23 mouse cellular contexts compared by ENCODE assay signal in genomic region chr9:72172331-72172730, GRCm38 (mm10).
DNase-seq lines count a peak whose midpoint lies in the region; ATAC-seq and TF ChIP-seq lines count a peak whose summit lies in the region.
"Had no signal": no experiment of that assay in that cellular context is flagged by ENCODE, and none has a peak within 500 bp of the region (broad histone marks: within the 10 kb centered on the region; RNA-seq: fewer than 3 reads in every experiment).

No protein-coding gene starts in this region.

- intact Hi-C loops in left cerebral cortex, postnatal 36 days (cut with DNase I), result no loop called here

- 84% methylated on average over 1 of the region's 1 CpGs for WGBS in cerebellum, adult 2 months
- WGBS in lung, adult 2 months, result 91% methylated on average over 1 of the region's 1 CpGs
- WGBS in forebrain, embryonic 15.5 days, result 94% methylated on average over 1 of the region's 1 CpGs

- peak; percentile 85; the same call in 1 of the 2 replicates for ATAC-seq in cerebellum, adult (ENCODE audit: insufficient number of reproducible peaks, low FRiP score, low TSS enrichment)
- no peak for ATAC-seq in forebrain, embryonic 15.5 days (replicated peaks)
- ATAC-seq: CD4-positive, CD25-positive, alpha-beta regulatory T cell, adult 4 months; forebrain, embryonic 14.5 days; intestine, embryonic 15.5 days had no signal

- 0 out of 2 replicates have a peak, but pooled peaks cover 7% of the 10 kb centered on the region for H3K9me3 ChIP-seq in forebrain, embryonic 15.5 days
- H3K9me3 ChIP-seq: embryonic facial prominence, embryonic 15.5 days; forebrain, embryonic 10.5 days; G1E; heart, embryonic 12.5 days; hindbrain, embryonic 10.5 days; intestine, embryonic 15.5 days had no signal

- TF ChIP-seq POLR2A in cerebellum, adult 2 months (IDR thresholded peaks at IDR 0.05; ENCODE audit: borderline replicate concordance, insufficient read depth, low read length), result no peak
- no peak for TF ChIP-seq POLR2A in lung, adult 2 months (IDR thresholded peaks at IDR 0.05; ENCODE audit: borderline replicate concordance, extremely low read depth, low read depth, low read length)

- peaks cover 4% of the 10 kb centered on the region for H3K4me1 ChIP-seq in cerebellum, adult 2 months (ENCODE audit: control insufficient read depth, insufficient read depth, low read length)
- H3K4me1 ChIP-seq in lung, adult 2 months (ENCODE audit: control insufficient read depth, insufficient read depth, low read length), result no peaks in the 10 kb centered on the region
- peaks cover 11% of the 10 kb centered on the region for H3K4me1 ChIP-seq in forebrain, embryonic 15.5 days

- no peak for TF ChIP-seq CTCF in cerebellum, adult 2 months (IDR thresholded peaks at IDR 0.05; ENCODE audit: borderline replicate concordance, insufficient read depth, low read depth, low read length)
- no peak for TF ChIP-seq CTCF in lung, adult 2 months (IDR thresholded peaks at IDR 0.05; ENCODE audit: insufficient read depth, low read length)

- H3K9ac ChIP-seq in forebrain, embryonic 15.5 days (replicated peaks), result no peak overlapping the region
- H3K9ac ChIP-seq: embryonic facial prominence, embryonic 15.5 days; heart, embryonic 12.5 days; hindbrain, embryonic 14.5 days; intestine, embryonic 15.5 days had no signal

- H3K27me3 ChIP-seq in cerebellum, adult 2 months (ENCODE audit: control insufficient read depth, insufficient read depth, low read length), result no peaks in the 10 kb centered on the region
- no peaks in the 10 kb centered on the region for H3K27me3 ChIP-seq in forebrain, embryonic 15.5 days
- H3K27me3 ChIP-seq: embryonic facial prominence, embryonic 15.5 days; heart, embryonic 12.5 days; intestine, embryonic 15.5 days had no signal

- DNase-seq in cerebellum, postnatal 4 days (ENCODE audit: low spot score in 2 of 2), result no peak
- peak; percentile 84 to 92 for DNase-seq in cerebellum, adult 2 months
- peak; percentile 57 to 73 for DNase-seq in cerebellum, postnatal 10 days
- no peak for DNase-seq in lung, adult 2 months
- DNase-seq in left cerebral cortex, postnatal 36 days (ENCODE audit: low spot score in 2 of 2), result no peak
- DNase-seq: adrenal gland, postnatal 14 days; B cell, adult 2 months; embryo, embryonic 11 days; gastrocnemius, postnatal 10 days; heart, adult 2 months; kidney, adult 18-20 months had no signal

- H3K4me2 ChIP-seq in forebrain, embryonic 15.5 days (replicated peaks), result no peak overlapping the region
- H3K4me2 ChIP-seq: embryonic facial prominence, embryonic 15.5 days; heart, embryonic 12.5 days; hindbrain, embryonic 14.5 days; intestine, embryonic 15.5 days had no signal

- H3K27ac ChIP-seq in cerebellum, adult 2 months (ENCODE audit: insufficient read depth, low read length), result no peak overlapping the region
- no peak overlapping the region for H3K27ac ChIP-seq in forebrain, embryonic 15.5 days (replicated peaks)
- H3K27ac ChIP-seq: embryonic facial prominence, embryonic 15.5 days; forebrain, embryonic 10.5 days; heart, adult 2 months; hindbrain, embryonic 10.5 days; hindbrain, embryonic 14.5 days; intestine, embryonic 15.5 days had no signal

- no peaks in the 10 kb centered on the region for H3K36me3 ChIP-seq in forebrain, embryonic 15.5 days
- H3K36me3 ChIP-seq: embryonic facial prominence, embryonic 15.5 days; forebrain, embryonic 10.5 days; G1E; heart, embryonic 12.5 days; hindbrain, embryonic 10.5 days; intestine, embryonic 15.5 days had no signal

- no peak overlapping the region for H3K4me3 ChIP-seq in cerebellum, adult 2 months (replicated peaks; ENCODE audit: insufficient read depth, low read depth, low read length)
- H3K4me3 ChIP-seq in lung, adult 2 months (replicated peaks; ENCODE audit: extremely low read depth, low read depth, low read length), result no peak overlapping the region
- H3K4me3 ChIP-seq in forebrain, embryonic 15.5 days, result no peak overlapping the region
- H3K4me3 ChIP-seq: embryonic facial prominence, embryonic 15.5 days; erythroblast, embryonic 14.5 days; forebrain, embryonic 10.5 days; heart, adult 2 months; heart, embryonic 12.5 days; hindbrain, embryonic 10.5 days; intestine, embryonic 15.5 days had no signal

Comparison
In these comparisons a context has a peak if more than half of its experiments do, and no peak if none do; other contexts are left out.
1. DNase-seq: peak in cerebellum, adult 2 months (2 of 2) and cerebellum, postnatal 10 days (2 of 2); none in cerebellum, postnatal 4 days (0 of 2), lung, adult 2 months (single experiment) and left cerebral cortex, postnatal 36 days (0 of 2).